Mouse (Mus musculus): Measurements from ENCODE around the gene Zc3h10.
A peak's percentile ranks its signal among the peaks of the same experiment; 100 is the strongest.
"Not testable (repeated sequence)": the region's sequence is repeated elsewhere in the genome, so short reads cannot be mapped to it uniquely, and the experiment has no call there.

The Zc3h10 gene

GRCm38 (mm10) chr10:128555567-128555966 lies 8.0 kb upstream of the Zc3h10 start:
- not testable (repeated sequence) for DNase-seq (ENCODE audit: low spot score in 2 of 2)

- DNase-seq (ENCODE audit: low spot score in 2 of 2), result not testable (repeated sequence)
Measured at GRCm38 (mm10) chr10:128550144-128550823, 2.7 kb upstream of the Zc3h10 start.

DNA sequence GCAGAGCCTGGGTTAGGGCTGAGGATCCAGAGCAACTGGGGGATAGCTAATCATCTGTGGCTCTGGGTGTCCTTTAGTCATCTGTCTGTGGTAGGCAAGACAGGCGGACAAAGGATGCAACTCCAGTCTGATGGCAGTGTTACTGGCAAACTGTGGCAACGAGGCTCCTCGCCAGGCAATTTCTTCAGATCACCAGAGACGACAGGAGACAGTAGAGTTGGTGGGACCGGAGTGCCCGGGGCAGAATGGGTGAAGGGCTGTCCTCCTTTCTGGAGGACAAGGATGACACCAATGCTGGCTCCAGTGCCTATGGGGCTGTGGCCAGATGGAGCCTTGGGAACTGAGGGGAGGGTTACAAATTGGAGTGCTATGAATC lies 2.1 kb upstream of the Zc3h10 start:
- DNase-seq (ENCODE audit: low spot score in 2 of 2), result not testable (repeated sequence)

DNA sequence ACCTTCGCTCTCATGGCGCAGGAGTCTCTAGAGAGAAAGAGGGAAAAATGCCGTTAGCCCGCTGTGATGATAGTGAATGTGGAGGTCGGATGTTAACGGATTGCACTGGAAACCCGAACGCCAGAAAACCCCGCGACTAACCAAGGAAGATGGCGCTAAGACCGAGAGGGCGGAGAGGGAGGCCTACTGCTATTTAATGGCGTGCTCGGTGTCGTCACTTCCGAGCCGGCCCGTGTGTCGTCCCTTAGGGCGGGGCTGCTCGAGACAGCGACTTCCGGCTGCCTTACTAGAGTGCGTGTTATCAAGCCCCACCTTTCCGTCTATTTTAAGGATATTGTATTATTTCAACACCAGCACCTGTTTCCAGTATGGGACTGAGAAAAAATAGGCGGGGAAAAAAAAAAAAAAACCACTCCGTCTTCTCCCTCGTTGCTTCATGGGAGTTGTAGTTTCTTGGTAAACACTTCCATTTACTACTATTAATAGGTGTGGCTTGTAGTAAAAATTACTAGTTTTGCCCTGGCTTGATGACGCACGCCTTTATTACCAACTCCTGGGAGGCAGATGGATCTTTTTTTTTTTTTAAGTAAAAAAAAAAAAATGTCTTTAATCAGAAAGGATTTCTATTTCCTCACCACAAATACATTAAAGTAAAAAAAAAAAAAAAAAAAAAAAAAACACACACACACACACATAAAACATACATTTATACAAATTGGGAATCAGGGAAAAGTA lies 1.5 kb upstream of the Zc3h10 start, which contains the start of gene Rpl41:
TSS of gene Rpl41 (minus strand) at position 359 of the 735 bp plus-strand sequence.
- peak; percentile 89 to 94 for DNase-seq (ENCODE audit: low spot score in 2 of 2)

GRCm38 (mm10) chr10:128548051-128548791 lies 647 bp upstream of the Zc3h10 start:
- DNase-seq (ENCODE audit: low spot score in 2 of 2), result peak; percentile 33 to 66

DNA sequence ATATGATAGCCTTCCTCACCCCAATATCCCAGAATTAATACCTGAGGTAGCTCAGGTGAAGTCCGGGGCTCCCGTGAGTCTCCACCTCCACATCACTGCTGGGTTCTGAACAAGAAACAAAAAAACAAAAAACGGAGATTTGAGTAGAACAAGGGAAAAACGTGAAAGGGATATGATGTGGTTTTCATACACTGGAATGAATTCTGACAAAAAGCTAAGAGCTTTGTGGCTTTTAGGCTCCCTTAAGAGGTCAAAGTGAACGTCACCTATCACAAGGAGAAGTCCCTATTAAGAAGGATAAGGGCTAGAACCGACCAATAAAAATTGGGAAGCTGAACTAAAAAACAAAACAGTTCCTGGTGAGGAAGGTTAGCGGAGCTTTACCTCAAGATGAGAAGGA lies 787 bp downstream of the Zc3h10 start:
- no peak for DNase-seq (ENCODE audit: low spot score in 2 of 2)

DNA sequence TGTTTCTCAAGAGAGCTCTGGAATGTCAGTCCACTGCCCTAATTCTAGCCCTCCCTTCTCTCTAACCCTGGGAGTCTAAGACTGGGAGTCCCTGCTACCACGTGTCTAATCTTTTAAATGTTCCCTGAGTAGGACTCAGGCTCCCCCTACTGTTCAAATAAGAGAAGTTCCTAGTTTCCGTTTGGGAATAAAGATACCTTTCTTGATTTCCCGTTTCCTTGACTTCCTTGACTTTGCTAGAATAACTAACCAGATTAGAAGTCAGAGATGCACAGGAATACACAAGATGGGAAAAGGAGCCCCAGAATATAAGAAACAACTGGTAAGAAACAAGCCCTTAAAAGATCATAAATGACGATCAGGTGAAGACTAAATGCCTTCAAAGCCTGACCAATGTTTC lies 1.2 kb downstream of the Zc3h10 start:
- DNase-seq (ENCODE audit: low spot score in 2 of 2), result no peak

- DNase-seq (ENCODE audit: low spot score in 2 of 2), result no peak
Measured at GRCm38 (mm10) chr10:128545570-128545898, 2.0 kb downstream of the Zc3h10 start.

DNA sequence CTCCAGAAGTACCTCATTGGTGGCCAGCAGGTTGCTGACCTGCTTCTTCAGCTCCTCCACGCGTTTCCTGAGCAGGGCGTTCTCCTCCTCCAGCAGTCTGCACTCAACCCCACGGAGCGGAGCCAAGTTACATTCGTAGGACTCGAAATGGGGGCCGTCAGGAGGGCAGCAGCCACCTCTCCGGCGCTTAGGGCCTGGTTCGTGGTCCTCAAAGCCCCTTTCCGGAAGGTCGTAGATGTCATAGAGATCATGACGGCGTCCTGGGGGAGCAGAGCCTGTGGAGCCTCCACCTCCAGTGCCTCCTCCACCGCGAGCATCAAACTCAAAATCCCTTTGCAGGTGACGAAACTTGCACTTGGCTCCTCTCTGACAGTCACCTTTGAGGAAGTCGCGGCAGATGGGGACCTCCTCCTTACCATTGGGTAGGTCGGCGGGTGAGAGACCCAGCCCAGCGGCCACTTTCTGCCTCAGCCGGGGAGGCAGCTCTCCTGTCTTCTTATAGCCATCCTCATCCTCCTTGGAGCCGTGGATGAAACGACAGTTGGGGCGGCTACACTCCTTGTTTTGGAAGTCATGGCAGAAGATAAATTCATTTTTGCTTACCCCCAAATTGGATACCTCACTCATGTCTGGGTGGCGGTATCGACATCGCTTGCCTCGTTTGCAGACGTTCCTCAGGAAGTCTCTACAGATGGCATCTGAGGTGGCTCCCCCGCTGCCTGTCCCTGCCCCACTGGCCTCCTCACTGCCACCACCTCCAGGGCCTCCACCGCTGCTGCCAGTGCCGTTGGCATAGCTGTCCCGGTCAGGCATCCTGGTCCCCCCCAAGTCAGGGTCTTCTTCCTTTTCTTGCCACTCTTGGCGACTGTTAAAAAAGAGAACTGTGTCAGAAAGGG lies 2.7 kb downstream of the Zc3h10 start:
- DNase-seq (ENCODE audit: low spot score in 2 of 2), result no peak

GRCm38 (mm10) chr10:128544151-128544657 lies 3.4 kb downstream of the Zc3h10 start:
- no peak for DNase-seq (ENCODE audit: low spot score in 2 of 2)

GRCm38 (mm10) chr10:128543100-128543499 lies 4.5 kb downstream of the Zc3h10 start:
- DNase-seq (ENCODE audit: low spot score in 2 of 2), result no peak

- DNase-seq (ENCODE audit: low spot score in 2 of 2), result no peak
Measured at GRCm38 (mm10) chr10:128538340-128538870, 9.2 kb downstream of the Zc3h10 start.

DNA sequence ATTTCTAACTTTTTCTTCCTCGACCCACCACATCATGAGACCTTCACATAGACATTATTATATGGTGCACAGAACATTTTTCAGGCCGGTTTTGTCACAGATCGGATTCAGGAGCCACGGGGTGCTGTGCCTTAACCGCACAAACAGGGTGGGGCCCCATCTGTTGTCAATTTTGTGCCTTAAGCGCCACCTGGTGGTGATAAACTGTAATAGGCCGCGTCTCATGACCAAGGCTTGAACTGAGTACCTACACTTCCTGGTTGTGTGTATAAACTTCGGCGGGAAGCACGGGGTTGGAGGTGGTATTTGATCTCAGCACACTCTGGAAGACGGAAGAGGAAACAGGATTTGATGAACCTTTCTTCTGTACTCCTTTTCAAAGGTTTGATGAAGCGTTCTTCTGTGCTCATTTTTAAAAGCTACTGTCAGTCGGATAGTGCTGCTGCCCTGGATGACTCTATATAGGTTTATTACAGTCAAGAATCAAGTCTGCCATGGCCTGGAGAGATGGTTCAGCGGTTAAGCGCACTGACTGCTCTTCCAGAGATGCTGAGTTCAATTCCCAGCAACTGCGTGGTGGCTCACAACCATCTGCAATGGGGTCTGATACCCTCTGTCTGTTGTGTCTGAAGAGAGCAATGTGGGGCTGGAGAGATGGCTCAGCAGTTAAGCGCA lies 11.2 kb downstream of the Zc3h10 start:
- peak; percentile 92 to 94 for DNase-seq (ENCODE audit: low spot score in 2 of 2)

DNA sequence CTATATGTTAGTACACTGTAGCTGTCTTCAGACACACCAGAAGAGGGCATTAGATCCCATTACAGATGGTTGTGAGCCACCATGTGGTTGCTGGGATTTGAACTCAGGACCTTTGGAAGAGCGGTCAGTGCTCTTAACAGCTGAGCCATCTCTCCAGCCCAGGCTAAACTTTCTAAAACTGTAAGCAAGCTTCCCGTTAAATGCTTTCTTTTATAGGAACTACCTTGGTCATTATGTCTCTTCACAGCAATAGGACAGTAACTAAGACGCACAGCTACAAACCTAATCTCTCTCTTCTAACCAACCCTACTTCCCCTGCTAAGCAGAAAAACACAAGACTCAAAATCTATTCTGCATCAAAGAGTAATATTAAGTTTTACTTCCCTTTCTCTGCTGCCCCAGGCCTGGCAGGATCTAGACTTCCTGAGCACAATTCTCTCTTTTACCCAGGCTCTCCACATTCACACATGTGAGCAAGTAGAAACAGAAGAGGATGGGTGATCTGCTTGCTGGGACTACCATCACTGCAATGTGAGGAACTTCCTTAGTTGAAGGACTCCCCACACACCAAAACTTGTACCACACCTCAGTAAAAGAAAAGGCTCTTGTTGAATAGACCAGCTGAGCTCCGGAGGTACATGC lies 11.8 kb downstream of the Zc3h10 start:
- DNase-seq (ENCODE audit: low spot score in 2 of 2), result no peak

DNA sequence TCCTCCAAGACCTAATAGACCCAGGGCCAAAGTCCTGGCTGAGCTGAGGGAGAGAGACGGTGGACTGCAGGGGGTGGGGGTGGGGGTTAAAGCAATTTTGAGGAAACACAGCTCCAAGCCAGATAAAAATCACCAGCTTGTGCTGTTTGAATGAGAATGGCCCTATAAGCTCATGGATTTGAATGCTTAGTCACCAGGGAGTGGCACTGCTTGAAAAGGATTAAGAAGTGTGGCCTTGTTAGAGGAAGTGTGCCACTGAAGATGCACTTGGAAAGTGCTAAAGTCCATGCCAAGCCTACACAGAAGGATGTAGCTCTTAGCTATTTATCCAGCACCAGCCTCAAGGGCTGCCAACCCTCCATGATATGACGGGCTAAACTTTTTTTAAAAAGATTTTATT lies 12.4 kb downstream of the Zc3h10 start:
- DNase-seq (ENCODE audit: low spot score in 2 of 2), result no peak

DNA sequence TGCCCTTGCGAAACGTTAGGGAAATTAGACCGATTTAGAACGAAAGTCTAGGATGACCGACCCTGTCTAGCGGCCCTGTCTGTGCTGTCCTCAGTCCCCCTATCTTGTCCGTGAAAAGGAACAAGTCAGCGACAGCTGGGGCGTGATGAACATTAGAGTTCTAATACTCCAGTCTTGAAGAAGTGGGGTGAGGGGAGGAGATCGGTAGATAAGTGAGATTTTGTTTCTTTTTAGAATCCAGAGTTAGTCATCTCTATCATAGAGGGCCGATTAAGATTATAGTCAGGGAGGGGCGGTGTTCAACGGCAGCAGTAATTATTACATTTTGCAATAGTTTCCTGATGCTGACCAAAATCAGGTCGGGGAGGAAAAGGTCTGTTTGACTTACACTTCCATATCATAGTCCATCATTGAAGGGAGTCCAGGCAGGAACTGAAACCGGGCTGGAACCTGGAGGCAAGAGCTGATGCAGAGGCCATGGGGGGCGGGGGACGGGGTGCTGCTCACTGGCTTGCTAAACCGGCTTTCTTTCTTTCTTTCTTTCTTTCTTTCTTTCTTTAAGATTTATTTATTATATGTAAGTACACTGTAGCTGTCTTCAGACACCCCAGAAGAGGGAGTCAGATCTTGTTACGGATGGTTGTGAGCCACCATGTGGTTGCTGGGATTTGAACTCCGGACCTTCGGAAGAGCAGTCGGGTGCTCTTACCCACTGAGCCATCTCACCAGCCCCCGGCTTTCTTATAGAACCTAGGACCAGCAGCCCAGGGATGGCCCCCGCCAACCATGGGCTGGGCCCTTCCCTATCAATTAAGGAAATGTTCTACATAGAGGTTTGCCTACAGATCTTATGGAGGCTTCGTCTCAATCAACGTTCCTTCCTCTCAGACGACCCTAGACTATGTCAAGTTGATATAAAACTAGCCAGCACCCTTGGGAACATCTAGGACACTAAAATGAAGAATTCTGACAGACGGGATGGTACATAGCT lies 20.9 kb downstream of the Zc3h10 start:
- no peak for DNase-seq (ENCODE audit: low spot score in 2 of 2)

DNA sequence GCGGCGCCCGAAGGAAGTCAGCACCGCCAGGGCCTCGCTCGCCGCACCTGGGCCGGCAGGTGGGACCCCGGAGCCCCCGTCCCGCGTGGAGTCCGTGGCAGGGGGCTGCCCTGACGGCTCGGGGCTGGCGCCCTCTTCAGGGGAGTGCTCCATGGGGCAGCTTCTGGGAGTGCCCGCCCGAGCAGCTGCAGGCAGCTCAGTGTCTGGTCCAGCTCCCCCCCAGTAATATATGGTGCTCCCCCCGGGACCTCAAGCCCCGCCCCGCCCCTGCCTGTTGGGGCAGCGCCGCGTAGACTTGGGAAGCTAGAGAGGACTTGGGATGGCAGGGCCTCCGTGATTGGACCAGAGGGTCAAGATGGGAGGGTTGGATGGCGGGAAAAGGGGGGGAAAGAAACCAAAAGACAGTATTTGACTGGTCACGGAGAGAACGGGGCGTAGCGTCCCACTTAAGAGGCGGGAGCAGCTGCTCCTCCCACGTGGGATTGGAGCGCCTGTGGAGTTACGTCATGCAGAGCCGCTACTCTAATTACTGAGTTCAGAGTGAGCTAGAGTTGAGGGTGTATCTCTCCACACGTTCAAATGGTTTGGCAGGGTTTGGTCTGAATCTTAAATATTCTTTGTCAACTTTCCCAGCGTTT lies 21.8 kb downstream of the Zc3h10 start, which contains the start of gene Esyt1:
TSS of gene Esyt1 (minus strand) at position 201 of the 638 bp plus-strand sequence.
- DNase-seq (ENCODE audit: low spot score in 2 of 2), result peak; percentile 90 to 93

Data from spleen, postnatal 4 days (tissue).